Mouse (Mus musculus) hindbrain, embryonic 14.5 days (tissue): ENCODE data around the gene Gga1. TPM values are rescaled to one million over a fixed set of nuclear protein-coding genes. Genes with fewer than 3 reads are reported as not detected.

ENCODE experiments used
- ATAC-seq: fragments of 200-750 bp; cut with Nextera tagmentation; 2 replicates; pipeline ENCODE4 v1.8.0; 2017; ENCODE audit warnings: moderate number of reproducible peaks, mild to moderate bottlenecking, moderate TSS enrichment, moderate library complexity; ENCODE audit not compliant: low FRiP score
- DNase-seq: peaks from one replicate; pipeline ENCODE4 v3.0.0-alpha.2; 2015; ENCODE audit warnings: low spot score
- H3K27ac ChIP-seq: fragments of 300-500 bp; sonication (generic); 2 replicates; pipeline ENCODE4 v1.5.1; 2014; ENCODE audit warnings: mild to moderate bottlenecking, moderate library complexity
- H3K27me3 ChIP-seq: fragments of 300-500 bp; sonication (generic); 2 replicates; pipeline ENCODE4 v1.6.1; 2014; ENCODE audit warnings: mild to moderate bottlenecking, low read length, mixed read lengths; ENCODE audit not compliant: control insufficient read depth, insufficient read depth
- H3K36me3 ChIP-seq: fragments of 300-500 bp; sonication (generic); replicated peaks from 2 replicates; pipeline ENCODE4 v1.6.1; 2014; ENCODE audit not compliant: control insufficient read depth, insufficient read depth
- H3K4me1 ChIP-seq: fragments of 300-500 bp; sonication (generic); replicated peaks from 2 replicates; pipeline ENCODE4 v1.6.1; 2014; ENCODE audit warnings: antibody characterized with exemption, low read length, mixed read lengths; ENCODE audit not compliant: control insufficient read depth, insufficient read depth
- H3K4me2 ChIP-seq: fragments of 300-500 bp; sonication (generic); replicated peaks from 2 replicates; pipeline ENCODE4 v1.6.1; 2014; ENCODE audit warnings: mild to moderate bottlenecking, moderate library complexity
- H3K4me3 ChIP-seq: fragments of 300-500 bp; sonication (generic); replicated peaks from 2 replicates; pipeline ENCODE4 v1.5.1; 2014; ENCODE audit warnings: mild to moderate bottlenecking, low read length
- H3K9ac ChIP-seq: fragments of 300-500 bp; sonication (generic); 2 replicates; pipeline ENCODE4 v1.6.1; 2014
- H3K9me3 ChIP-seq: fragments of 300-500 bp; sonication (generic); 2 replicates; pipeline ENCODE4 v1.6.1; 2016; ENCODE audit warnings: low read length; ENCODE audit not compliant: control insufficient read depth
- WGBS: fragments of 180-500 bp; shearing (Covaris S2); extraction: QIAGEN DNeasy Blood & Tissue Kit; methylation state at CpG from one replicate; pipeline ENCODE4 v1.1.7; 2014; 5-methylcytosine and 5-hydroxymethylcytosine counted together
- microRNA-seq: library from miRNA; unstranded; fragments of <30 nt; microRNA quantifications from one replicate; pipeline ENCODE4, GENCODE M21; 2016
- polyA plus RNA-seq: library from polyadenylated mRNA; unstranded; fragments of >200 nt; fragmentation: Nextera tagmentation; extraction: Ambion mirVana; gene quantifications from 2 replicates; pipeline ENCODE4 v1.2.1, GENCODE M21; 2014

The Gga1 gene
- polyA plus RNA-seq, 1 experiment from 2014 or later = 43.0 TPM

DNA sequence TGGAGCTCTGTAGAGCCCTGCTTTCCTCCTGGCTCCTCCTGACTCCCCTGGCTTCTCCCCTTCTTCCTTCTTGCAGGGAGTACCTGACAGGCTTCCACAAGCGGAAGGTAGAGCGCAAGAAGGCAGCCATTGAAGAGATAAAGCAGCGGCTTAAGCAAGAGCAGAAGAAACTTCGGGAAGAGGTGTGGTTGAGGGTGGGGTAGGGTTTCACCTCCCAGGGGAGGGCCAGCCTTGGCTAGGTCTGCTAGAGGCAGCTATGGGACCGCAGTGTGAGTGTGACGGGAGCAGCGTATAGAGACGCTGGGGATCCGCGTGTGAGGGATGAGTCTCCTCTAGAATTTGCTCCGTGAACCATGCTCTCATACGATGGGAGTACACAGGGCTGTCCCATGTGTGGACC is 59.4 kb downstream of the Gga1 start:
- 91% methylated on average over 12 of the region's 12 CpGs for WGBS
- peaks cover 11% of the 10 kb centered on the region for H3K4me1 ChIP-seq
- no peaks in the 10 kb centered on the region for H3K9me3 ChIP-seq
- H3K9ac ChIP-seq = no peak overlapping the region
- H3K27ac ChIP-seq = no peak overlapping the region
- H3K4me2 ChIP-seq = peak overlapping the region; percentile 64; the same call in 1 of the 2 replicates
- ATAC-seq = no peak
- DNase-seq = no peak
- no peak overlapping the region for H3K4me3 ChIP-seq
- H3K27me3 ChIP-seq = no peaks in the 10 kb centered on the region
- peaks cover 50% of the 10 kb centered on the region for H3K36me3 ChIP-seq

DNA sequence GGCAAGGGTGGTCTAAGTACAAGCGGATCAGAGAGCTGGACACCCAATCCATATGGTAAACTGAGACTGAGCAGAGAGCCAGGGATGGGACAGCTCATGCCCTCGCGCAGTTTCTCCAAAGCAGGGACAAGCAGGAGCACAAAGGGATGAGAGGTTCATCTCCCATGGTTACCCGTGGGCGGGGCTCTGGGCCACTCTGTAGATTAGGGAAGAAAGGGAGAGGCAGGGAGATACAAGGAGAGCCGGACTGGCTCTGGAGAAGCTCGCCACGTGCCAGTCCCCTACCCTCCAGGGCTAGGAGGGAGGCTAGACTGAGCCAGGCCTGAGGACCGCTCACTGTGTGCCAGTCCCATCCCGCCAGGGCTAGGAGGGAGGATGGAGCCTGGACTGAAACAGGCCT is 60.3 kb downstream of the Gga1 start:
- H3K4me1 ChIP-seq = peaks cover 11% of the 10 kb centered on the region
- ATAC-seq = no peak
- 82% methylated on average over 10 of the region's 10 CpGs for WGBS
- no peak overlapping the region for H3K4me3 ChIP-seq
- no peak overlapping the region for H3K4me2 ChIP-seq
- no peak overlapping the region for H3K9ac ChIP-seq
- no peaks in the 10 kb centered on the region for H3K9me3 ChIP-seq
- no peak overlapping the region for H3K27ac ChIP-seq
- DNase-seq = no peak
- H3K27me3 ChIP-seq = no peaks in the 10 kb centered on the region
- H3K36me3 ChIP-seq = peaks cover 53% of the 10 kb centered on the region

DNA sequence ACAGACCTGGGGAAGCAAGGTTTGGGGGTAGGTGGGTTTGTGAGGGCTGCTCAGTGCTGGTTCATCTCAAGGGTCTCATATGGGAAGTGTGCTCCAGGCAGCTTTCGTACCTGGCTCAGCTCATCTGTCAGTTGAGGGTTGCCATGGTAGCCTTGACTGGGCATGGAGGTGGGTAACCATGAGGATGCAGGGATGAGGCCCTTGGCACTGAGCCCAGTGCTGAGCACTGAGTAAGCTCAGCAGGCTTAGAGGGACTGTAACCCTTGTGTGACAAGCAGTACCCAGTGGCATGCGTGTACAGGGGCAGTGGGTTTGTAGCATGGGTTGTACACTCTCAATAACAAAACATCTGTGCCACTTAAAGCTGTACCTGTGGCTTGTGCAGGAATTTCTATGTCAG is 61.0 kb downstream of the Gga1 start:
- DNase-seq (no peak), ATAC-seq (no peak)
- Histone ChIP-seq H3K4me3 (no peak overlapping the region), H3K27ac (no peak overlapping the region), H3K27me3 (no peaks in the 10 kb centered on the region), H3K4me1 (peaks cover 11% of the 10 kb centered on the region), H3K9ac (no peak overlapping the region), H3K36me3 (peaks cover 53% of the 10 kb centered on the region), H3K4me2 (no peak overlapping the region), H3K9me3 (no peaks in the 10 kb centered on the region)
- WGBS = 78% methylated on average over 2 of the region's 2 CpGs

DNA sequence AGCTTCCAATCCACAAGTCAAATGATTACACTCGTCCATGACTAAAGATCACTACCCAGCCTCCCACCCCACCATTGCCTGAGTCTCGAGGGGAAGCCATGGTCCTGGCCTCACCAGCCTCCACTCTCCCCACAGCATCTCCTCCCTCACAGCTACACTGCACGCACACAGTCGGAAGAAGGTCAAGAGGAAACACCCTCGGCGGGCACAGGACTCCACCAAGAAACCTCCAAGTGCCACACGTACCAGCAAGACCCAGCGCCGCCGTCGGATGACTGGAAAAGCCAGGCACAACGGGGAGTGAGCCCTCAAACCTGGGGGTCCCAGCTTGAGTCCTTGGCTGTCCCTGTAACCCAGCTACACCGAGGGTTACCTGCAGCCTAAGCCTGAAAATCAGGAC is 63.3 kb downstream of the Gga1 start:
- Histone ChIP-seq H3K4me1 (peaks cover 8% of the 10 kb centered on the region), H3K4me2 (no peak overlapping the region), H3K27ac (no peak overlapping the region), H3K27me3 (no peaks in the 10 kb centered on the region), H3K36me3 (peaks cover 53% of the 10 kb centered on the region), H3K9ac (no peak overlapping the region), H3K4me3 (no peak overlapping the region), H3K9me3 (no peaks in the 10 kb centered on the region)
- WGBS = 94% methylated on average over 13 of the region's 13 CpGs
- ATAC-seq (no peak), DNase-seq (no peak)

DNA sequence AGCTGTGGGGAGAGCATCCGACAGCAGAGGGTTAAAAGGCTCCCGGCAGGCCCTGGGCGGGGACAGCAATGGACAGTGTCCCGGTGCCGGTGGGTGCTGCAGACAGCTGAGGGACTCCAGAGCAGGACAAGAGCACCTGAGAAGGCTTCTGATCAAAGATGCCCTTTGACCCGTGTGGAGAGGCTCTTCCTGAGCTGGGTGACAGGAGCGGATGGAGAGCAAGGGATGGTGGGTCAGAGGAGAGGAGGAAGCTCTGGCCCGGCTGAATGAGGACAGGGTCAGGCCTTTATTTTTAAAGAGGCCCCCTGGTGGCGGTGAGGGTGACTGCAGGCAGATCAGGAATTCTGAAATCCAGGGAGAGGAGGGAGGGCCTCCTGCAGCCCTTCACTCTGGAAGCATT is 65.7 kb downstream of the Gga1 start:
- under 1% methylated on average over 9 of the region's 9 CpGs for WGBS
- peak; percentile 47 for ATAC-seq

More for the DNA sequence above, 65.7 kb downstream of the Gga1 start:
- peaks cover 39% of the 10 kb centered on the region for H3K36me3 ChIP-seq
- no peak overlapping the region for H3K27ac ChIP-seq
- peak overlapping the region; percentile 48 for H3K9ac ChIP-seq
- H3K27me3 ChIP-seq = no peaks in the 10 kb centered on the region
- peak overlapping the region; percentile 14; the same call in 1 of the 2 replicates for H3K4me3 ChIP-seq
- peak; percentile 83 for DNase-seq
- peak overlapping the region; percentile 48 for H3K4me2 ChIP-seq
- no peaks in the 10 kb centered on the region for H3K9me3 ChIP-seq
- 0 out of 2 replicates have a peak, but pooled peaks cover 4% of the 10 kb centered on the region for H3K4me1 ChIP-seq

Small RNAs within 50 kb of the gene (microRNA-seq; reads per million reads assigned to microRNA genes)
- 0.65 reads per million for gene Mir6955

Other genes with a start within 250 kb of the Gga1 start
- gene Elfn2, start 158.4 kb upstream of the Gga1 start, polyA plus RNA-seq = 6.0 and 8.5 TPM in 2 replicates
- 11.7 and 12.5 TPM in 2 replicates for gene Mfng, start 103.7 kb upstream of the Gga1 start, polyA plus RNA-seq
- 2.5 and 2.6 TPM in 2 replicates for gene Card10, start 74.1 kb upstream of the Gga1 start, polyA plus RNA-seq
- gene Cdc42ep1, start 34.6 kb upstream of the Gga1 start, polyA plus RNA-seq = 10.7 and 11.2 TPM in 2 replicates
- gene Lgals2, start 21.7 kb upstream of the Gga1 start, polyA plus RNA-seq = not detected in 2 replicates
- gene Gm49510, start 22.5 kb downstream of the Gga1 start, polyA plus RNA-seq = 0.16 TPM in 1 of 2 replicates, not detected in the other
- 3.7 and 5.5 TPM in 2 replicates for gene Sh3bp1, start 22.6 kb downstream of the Gga1 start, polyA plus RNA-seq
- gene Pdxp, start 36.7 kb downstream of the Gga1 start, polyA plus RNA-seq = 105 and 121 TPM in 2 replicates
- 117 and 157 TPM in 2 replicates for gene Lgals1, start 49.5 kb downstream of the Gga1 start, polyA plus RNA-seq
- 57.7 and 59.2 TPM in 2 replicates for gene Nol12, start 57.7 kb downstream of the Gga1 start, polyA plus RNA-seq
- 37.4 and 41.1 TPM in 2 replicates for gene Triobp, start 70.5 kb downstream of the Gga1 start, polyA plus RNA-seq
- 74.8 and 75.7 TPM in 2 replicates for gene H1f0, start 151.3 kb downstream of the Gga1 start, polyA plus RNA-seq
- not detected in 2 replicates for gene Galr3, start 164.7 kb downstream of the Gga1 start, polyA plus RNA-seq
- gene Ankrd54, start 185.7 kb downstream of the Gga1 start, polyA plus RNA-seq = 42.2 and 53.1 TPM in 2 replicates
- gene Eif3l, start 198.0 kb downstream of the Gga1 start, polyA plus RNA-seq = 170 and 177 TPM in 2 replicates
- 12.9 and 14.3 TPM in 2 replicates for gene Micall1, start 231.7 kb downstream of the Gga1 start, polyA plus RNA-seq